Mouse (Mus musculus): ENCODE measurements around the gene Cd44. TPM values are rescaled to one million over a fixed set of nuclear protein-coding genes. Genes with fewer than 3 reads are reported as not detected.

The Cd44 gene
- total RNA-seq, 1 experiment from 2014 or later: 54.6 TPM

- no peak for DNase-seq
Measured at GRCm38 (mm10) chr2:102868444-102868843, 33.0 kb downstream of the Cd44 start.

GRCm38 (mm10) chr2:102867396-102868088, 33.9 kb downstream of the Cd44 start:
- no peak for DNase-seq

GRCm38 (mm10) chr2:102866594-102866993, 34.9 kb downstream of the Cd44 start:
- peak; percentile 42 for DNase-seq

- DNase-seq: no peak
Measured at GRCm38 (mm10) chr2:102865354-102865752, 36.1 kb downstream of the Cd44 start.

- no peak for DNase-seq
Measured at GRCm38 (mm10) chr2:102864695-102865353, 36.6 kb downstream of the Cd44 start.

- DNase-seq: no peak
Measured at GRCm38 (mm10) chr2:102864036-102864435, 37.4 kb downstream of the Cd44 start.

GRCm38 (mm10) chr2:102863583-102863982, 37.9 kb downstream of the Cd44 start:
- no peak for DNase-seq

- DNase-seq: no peak
Measured at GRCm38 (mm10) chr2:102862706-102863105, 38.8 kb downstream of the Cd44 start.

- no peak for DNase-seq
Measured at GRCm38 (mm10) chr2:102858271-102858670, 43.2 kb downstream of the Cd44 start.

GRCm38 (mm10) chr2:102853297-102853696, 48.2 kb downstream of the Cd44 start:
- no peak for DNase-seq

- DNase-seq: no peak
Measured at GRCm38 (mm10) chr2:102851936-102852477, 49.5 kb downstream of the Cd44 start.

GRCm38 (mm10) chr2:102850026-102850425, 51.4 kb downstream of the Cd44 start:
- no peak for DNase-seq

GRCm38 (mm10) chr2:102848811-102849433, 52.5 kb downstream of the Cd44 start:
- no peak for DNase-seq

GRCm38 (mm10) chr2:102841231-102841630, 60.2 kb downstream of the Cd44 start:
- no peak for DNase-seq

GRCm38 (mm10) chr2:102838179-102838578, 63.3 kb downstream of the Cd44 start:
- DNase-seq: no peak

GRCm38 (mm10) chr2:102831547-102831946, 69.9 kb downstream of the Cd44 start:
- DNase-seq: no peak

GRCm38 (mm10) chr2:102829201-102829600, 72.3 kb downstream of the Cd44 start:
- DNase-seq: peak; percentile 87

GRCm38 (mm10) chr2:102828381-102828780, 73.1 kb downstream of the Cd44 start:
- peak; percentile 13 for DNase-seq

- no peak for DNase-seq
Measured at GRCm38 (mm10) chr2:102827841-102828240, 73.6 kb downstream of the Cd44 start.

GRCm38 (mm10) chr2:102825961-102826633, 75.4 kb downstream of the Cd44 start:
- DNase-seq: peak; percentile 27

- no peak for DNase-seq
Measured at GRCm38 (mm10) chr2:102822036-102822435, 79.4 kb downstream of the Cd44 start.

- no peak for DNase-seq
Measured at GRCm38 (mm10) chr2:102820790-102821189, 80.7 kb downstream of the Cd44 start.

Data from adrenal gland, postnatal 14 days (tissue).